Mouse (Mus musculus): ENCODE data around the gene Mlc1. TPM values are rescaled to one million over a fixed set of nuclear protein-coding genes. Genes with fewer than 3 reads are reported as not detected.
A peak's percentile ranks its signal among the peaks of the same experiment; 100 is the strongest.

The Mlc1 gene
- total and polyA plus RNA-seq, 3 experiments = not detected

GRCm38 (mm10) chr15:88921131-88921991, 57.4 kb downstream of the Mlc1 start:
- no peaks in the 10 kb centered on the region for H3K9me3 ChIP-seq (replicated peaks; ENCODE audit: low read length)
- no peak overlapping the region for H3K4me3 ChIP-seq (replicated peaks in 1 of 3; ENCODE audit: low read depth in 2 of 3, low read length in 2 of 3, poor library complexity in 1 of 3)
- no peak overlapping the region for H3K27ac ChIP-seq (ENCODE audit: insufficient read depth, low read depth)
- H3K4me2 ChIP-seq (ENCODE audit: insufficient read depth, low read depth, poor library complexity, severe bottlenecking) = no peak overlapping the region
- no peaks in the 10 kb centered on the region for H3K79me2 ChIP-seq (replicated peaks; ENCODE audit: control insufficient read depth, extremely low read depth, insufficient read depth, poor library complexity, severe bottlenecking)
- dilution Hi-C loops (cut with MboI; ENCODE audit: extremely low pct_ligation_motif_present, extremely low pct_unique_long_range_greater_than_20kb, low sequenced_read_pairs) (no loop called here), in situ Hi-C loops (cut with MboI; ENCODE audit: low pct_ligation_motif_present, low pct_unique_long_range_greater_than_20kb, low sequenced_read_pairs) (loop anchor here (5.0 kb wide), 1 partner anchor 94 kb away; no protein-coding TSS in a partner anchor)
- H3K36me3 ChIP-seq (replicated peaks in 1 of 2; ENCODE audit: control insufficient read depth in 1 of 2, insufficient read depth in 1 of 2, low read length in 1 of 2) = no peaks in the 10 kb centered on the region
- peak; percentile 77 for DNase-seq (ENCODE audit: extremely low read depth)
- H3K27me3 ChIP-seq (replicated peaks) = peaks cover 71% of the 10 kb centered on the region
- H3K4me1 ChIP-seq (ENCODE audit: control insufficient read depth in 1 of 2, insufficient read depth in 2 of 2) = no peaks in the 10 kb centered on the region
- TF ChIP-seq POLR2A (IDR thresholded peaks at IDR 0.05; ENCODE audit: low read depth, low read length) (no peak), NELFE (IDR thresholded peaks at IDR 0.05; ENCODE audit: low read depth, low read length) (no peak), ETS1 (conservative IDR thresholded peaks at IDR 0.05; ENCODE audit: low read depth, low read length) (no peak), USF2 (conservative IDR thresholded peaks at IDR 0.05; ENCODE audit: low read depth, low read length) (no peak), PAX5 (IDR thresholded peaks at IDR 0.05; ENCODE audit: low read length) (no peak), IRF4 (IDR thresholded peaks at IDR 0.05; ENCODE audit: low read depth, low read length) (no peak), TBP (conservative IDR thresholded peaks at IDR 0.05; ENCODE audit: low read depth, low read length) (no peak), ZC3H11A (IDR thresholded peaks at IDR 0.05; ENCODE audit: low read depth, low read length) (peak; percentile 28; the same call in 1 of the 2 replicates), HCFC1 (IDR thresholded peaks at IDR 0.05; ENCODE audit: low read depth, low read length) (no peak), MYC (IDR thresholded peaks at IDR 0.05; ENCODE audit: low read depth, low read length) (peak; percentile 19; the same call in 1 of the 2 replicates), RAD21 (IDR thresholded peaks at IDR 0.05; ENCODE audit: low read depth, low read length) (peak; percentile 84), ZMIZ1 (IDR thresholded peaks at IDR 0.05; ENCODE audit: low read depth, low read length) (no peak), SMC3 (IDR thresholded peaks at IDR 0.05; ENCODE audit: low read depth, low read length) (peak; percentile 83), JUN (IDR thresholded peaks at IDR 0.05; ENCODE audit: insufficient read depth, low read depth, low read length) (no peak), MAX (IDR thresholded peaks at IDR 0.05; ENCODE audit: low read length) (no peak), CTCF (conservative IDR thresholded peaks at IDR 0.05 in 1 of 2, IDR thresholded peaks at IDR 0.05 in 1 of 2; ENCODE audit: low read depth in 2 of 2, low read length in 2 of 2) (peak; percentile 78 to 90), MAFK (IDR thresholded peaks at IDR 0.05; ENCODE audit: insufficient replicate concordance, low read length) (no peak)
- no peak overlapping the region for H3K9ac ChIP-seq (ENCODE audit: insufficient read depth, low read depth)

- no peaks in the 10 kb centered on the region for H3K4me1 ChIP-seq (ENCODE audit: control insufficient read depth in 1 of 2, insufficient read depth in 2 of 2)
- H3K27ac ChIP-seq (ENCODE audit: insufficient read depth, low read depth) = no peak overlapping the region
- H3K79me2 ChIP-seq (replicated peaks; ENCODE audit: control insufficient read depth, extremely low read depth, insufficient read depth, poor library complexity, severe bottlenecking) = no peaks in the 10 kb centered on the region
- peaks cover 66% of the 10 kb centered on the region for H3K27me3 ChIP-seq (replicated peaks)
- DNase-seq (ENCODE audit: extremely low read depth) = no peak
- in situ Hi-C loops (cut with MboI; ENCODE audit: low pct_ligation_motif_present, low pct_unique_long_range_greater_than_20kb, low sequenced_read_pairs) = loop anchor here (5.0 kb wide), 1 partner anchor 93 kb away; no protein-coding TSS in a partner anchor
- no peak overlapping the region for H3K4me3 ChIP-seq (replicated peaks in 1 of 3; ENCODE audit: low read depth in 2 of 3, low read length in 2 of 3, poor library complexity in 1 of 3)
- no peak overlapping the region for H3K9ac ChIP-seq (ENCODE audit: insufficient read depth, low read depth)
- no peaks in the 10 kb centered on the region for H3K36me3 ChIP-seq (replicated peaks in 1 of 2; ENCODE audit: control insufficient read depth in 1 of 2, insufficient read depth in 1 of 2, low read length in 1 of 2)
- dilution Hi-C loops (cut with MboI; ENCODE audit: extremely low pct_ligation_motif_present, extremely low pct_unique_long_range_greater_than_20kb, low sequenced_read_pairs) = no loop called here
- TF ChIP-seq BHLHE40 (IDR thresholded peaks at IDR 0.05; ENCODE audit: low read depth, low read length) (no peak), MYC (IDR thresholded peaks at IDR 0.05; ENCODE audit: low read depth, low read length) (no peak), CHD2 (IDR thresholded peaks at IDR 0.05; ENCODE audit: low read length) (no peak), ZKSCAN1 (IDR thresholded peaks at IDR 0.05; ENCODE audit: borderline replicate concordance, low read depth, low read length) (no peak)
- no peaks in the 10 kb centered on the region for H3K9me3 ChIP-seq (replicated peaks; ENCODE audit: low read length)
- no peak overlapping the region for H3K4me2 ChIP-seq (ENCODE audit: insufficient read depth, low read depth, poor library complexity, severe bottlenecking)
These were observed 58.7 kb downstream of the Mlc1 start for GRCm38 (mm10) chr15:88920065-88920464.

All from CH12.LX (cell line).